Mouse (Mus musculus) left cerebral cortex, adult 11 months (tissue): ENCODE results near the gene Scamp2.

Experiments used
- DNase-seq: peaks from one replicate; pipeline ENCODE4 v3.0.0; 2022; ENCODE audit warnings: low spot score

The Scamp2 gene

GRCm38 (mm10) chr9:57628717-57629116, 68.0 kb downstream of the Scamp2 start:
- no peak for DNase-seq

DNA sequence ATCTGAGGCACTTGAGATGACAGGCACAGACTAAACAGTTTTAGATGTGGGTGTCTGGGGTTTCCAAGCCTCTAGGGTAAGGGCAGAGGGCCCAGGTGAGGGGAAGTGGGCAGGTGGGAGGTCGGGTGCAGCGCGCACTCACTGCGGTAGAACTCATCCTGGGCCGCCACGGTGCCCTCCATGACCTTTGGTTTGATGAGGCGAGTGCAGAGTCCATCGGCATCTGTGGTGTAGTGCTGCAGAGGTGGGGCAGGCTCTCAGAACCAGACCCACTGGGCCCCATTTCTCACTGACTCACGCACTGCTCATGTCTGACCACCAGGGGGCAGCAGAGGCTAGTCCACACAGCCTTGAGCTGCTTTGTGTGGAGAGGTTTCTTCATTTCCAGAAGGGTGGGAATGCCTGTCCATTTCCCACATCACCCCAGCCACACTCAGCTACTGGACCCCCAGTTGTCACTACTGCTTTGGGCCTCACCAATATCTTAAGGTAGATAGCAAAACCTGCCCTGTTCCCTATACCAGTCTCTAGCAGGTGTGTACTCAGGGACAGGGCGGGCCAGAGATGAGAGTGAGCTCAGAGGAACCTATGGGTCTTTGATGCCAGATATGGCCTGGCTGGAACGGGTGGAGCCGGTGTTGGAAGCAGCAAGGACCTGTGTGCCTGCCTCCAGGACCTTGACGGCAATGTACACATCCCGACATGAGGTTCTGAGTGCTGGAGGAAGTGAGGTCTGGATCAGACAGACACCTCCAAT, 68.6 kb downstream of the Scamp2 start:
- no peak for DNase-seq

DNA sequence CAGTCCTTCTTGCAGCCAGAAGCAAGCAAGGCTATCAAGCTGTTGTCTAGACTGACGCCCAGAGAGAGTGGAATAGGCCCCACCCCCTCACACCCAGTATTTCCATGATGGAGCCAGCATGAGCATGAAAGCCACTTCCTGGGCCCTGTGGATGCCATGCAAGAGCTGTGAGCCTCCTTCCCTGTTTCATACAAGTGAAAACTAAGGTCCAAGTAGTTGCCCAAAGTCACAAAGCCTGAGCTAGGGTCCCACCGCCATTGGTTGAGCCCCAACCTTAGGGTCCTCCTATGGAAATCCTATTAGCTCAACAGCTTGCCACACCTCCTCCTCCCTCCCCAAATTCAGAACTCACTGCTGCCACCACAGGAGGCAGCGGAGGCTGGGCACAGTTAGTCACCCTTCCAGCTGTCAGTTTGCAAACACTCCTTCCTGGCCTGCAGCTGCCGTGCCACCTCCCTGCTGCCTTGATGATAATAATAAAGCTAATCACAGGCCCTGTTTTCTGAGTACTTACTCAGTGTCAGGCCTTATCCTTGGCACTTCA, 72.8 kb downstream of the Scamp2 start:
- DNase-seq = no peak

DNA sequence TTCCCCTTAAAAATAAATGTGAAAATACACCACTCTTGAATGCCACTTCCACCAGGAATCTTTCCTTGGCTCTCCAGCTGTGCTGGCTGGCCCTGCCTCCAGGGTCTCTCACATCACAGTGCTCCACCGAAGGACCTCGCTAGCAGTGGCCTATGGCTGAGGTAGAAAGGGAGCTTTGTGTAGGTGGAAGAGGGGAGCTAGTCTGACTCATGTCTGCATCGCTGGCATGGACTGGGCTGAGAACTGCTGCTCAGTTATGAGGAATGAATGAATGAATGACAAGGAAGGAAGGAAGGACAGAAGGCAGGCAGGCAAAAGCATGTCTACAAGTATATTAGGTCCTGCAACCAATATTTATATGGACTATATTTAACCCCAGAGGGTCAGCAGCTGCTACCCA, 76.5 kb downstream of the Scamp2 start:
- no peak for DNase-seq

DNA sequence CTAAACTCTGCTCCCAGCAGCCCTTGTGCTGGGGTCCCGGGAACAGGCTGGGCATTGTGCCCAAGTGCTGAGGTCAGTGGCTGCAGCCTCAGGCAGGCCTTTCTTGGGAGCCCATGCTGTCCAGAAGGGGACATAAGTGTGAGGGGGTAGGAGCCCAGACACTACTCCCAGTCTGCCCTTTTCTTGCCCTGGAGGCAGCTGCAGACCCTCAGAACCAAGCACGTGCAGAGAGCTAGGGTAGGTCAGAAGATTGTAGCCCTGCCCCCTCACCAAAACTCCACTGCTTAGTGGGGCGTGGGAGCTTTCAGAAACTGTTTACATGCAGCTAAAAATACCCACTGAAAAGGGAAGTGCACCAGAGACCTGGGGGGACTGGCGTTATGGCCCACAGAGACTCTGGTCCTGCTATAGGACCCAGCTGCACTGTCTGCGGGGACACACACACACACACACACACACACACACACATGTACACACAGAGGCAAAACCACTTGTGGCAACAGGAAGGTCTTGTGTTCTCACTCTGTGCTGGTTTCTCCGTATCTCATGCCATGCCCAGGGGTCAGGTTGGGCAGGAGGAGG, 77.1 kb downstream of the Scamp2 start:
- DNase-seq = no peak
